Comparison of ENCODE assay signal across 15 mouse cellular contexts in the genomic region with DNA sequence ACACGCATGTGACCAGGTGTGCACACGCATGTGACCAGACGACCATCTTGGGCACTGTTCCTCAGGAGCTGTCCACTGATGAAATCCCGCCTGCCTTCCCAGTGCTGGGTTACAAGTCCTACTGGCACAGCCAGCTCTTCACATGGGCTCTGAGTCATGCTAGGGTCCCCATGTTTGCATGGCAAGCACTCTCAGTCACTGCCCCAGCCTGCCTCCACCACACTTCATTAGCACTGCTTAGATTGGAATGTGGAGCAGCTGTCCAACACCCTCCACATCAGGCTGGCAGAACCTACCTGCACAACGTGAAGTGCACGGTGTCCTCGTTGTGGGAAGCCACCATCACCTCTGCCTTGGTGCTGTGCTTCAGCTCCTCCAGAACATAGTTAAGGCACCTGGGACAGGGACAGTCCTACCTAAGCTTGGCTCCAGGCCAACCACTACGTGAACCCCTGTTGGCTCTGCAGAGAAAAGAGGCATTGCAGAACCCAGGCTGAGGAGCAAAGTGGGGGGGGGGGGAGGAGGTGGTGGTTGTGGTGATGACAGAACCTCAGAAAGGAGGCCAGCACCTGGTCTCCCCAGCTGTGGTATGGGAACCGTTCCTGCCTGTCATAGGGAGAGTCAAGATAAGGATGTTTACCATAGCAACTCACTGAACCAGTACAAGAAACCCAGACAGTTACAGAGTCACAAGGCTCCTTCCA. TPM values are rescaled to one million over a fixed set of nuclear protein-coding genes. Genes with fewer than 3 reads are reported as not detected.
DNase-seq lines count a peak whose midpoint lies in the region; ATAC-seq lines count a peak whose summit lies in the region.
"Had no signal": no experiment of that assay in that cellular context is flagged by ENCODE, and none has a peak within 500 bp of the region (broad histone marks: within the 10 kb centered on the region; RNA-seq: fewer than 3 reads in every experiment).

No protein-coding gene starts in this region.

- DNase-seq in forebrain, embryonic 11.5 days (ENCODE audit: low spot score) = no peak
- DNase-seq in urinary bladder, postnatal 14 days (ENCODE audit: low spot score) = peak; percentile 41
- no peak for DNase-seq in urinary bladder, adult 18-20 months (ENCODE audit: low spot score in 2 of 2)
- DNase-seq in thymus, postnatal 4 days = peak; percentile 82
- no peak for DNase-seq in c-Kit-positive CD71-positive TER-119-positive erythroid progenitor cells, embryonic 14.5 days (ENCODE audit: low spot score)
- DNase-seq in midbrain, embryonic 10.5 days (ENCODE audit: low spot score) = no peak
- DNase-seq: cerebellum, adult 11 months; gastrocnemius, adult 2 months; heart, postnatal 14 days; kidney, postnatal 14 days; spleen, adult 18-20 months had no signal

- peaks cover 33% of the 10 kb centered on the region for H3K36me3 ChIP-seq in forebrain, embryonic 15.5 days
- peaks cover 3% of the 10 kb centered on the region; the same call in 1 of the 2 replicates for H3K36me3 ChIP-seq in forebrain, embryonic 11.5 days (ENCODE audit: control insufficient read depth, insufficient read depth, low read length)
- H3K36me3 ChIP-seq in midbrain, embryonic 10.5 days = peaks cover 61% of the 10 kb centered on the region

- H3K4me2 ChIP-seq in forebrain, embryonic 15.5 days (replicated peaks) = no peak overlapping the region
- no peak overlapping the region for H3K4me2 ChIP-seq in forebrain, embryonic 11.5 days (ENCODE audit: low read depth, low read length, severe bottlenecking)
- H3K4me2 ChIP-seq: embryonic facial prominence, embryonic 13.5 days; midbrain, embryonic 11.5 days had no signal

- peaks cover 7% of the 10 kb centered on the region for H3K4me1 ChIP-seq in forebrain, embryonic 15.5 days
- H3K4me1 ChIP-seq in forebrain, embryonic 11.5 days (replicated peaks; ENCODE audit: control insufficient read depth, insufficient read depth, low read length) = no peaks in the 10 kb centered on the region
- peaks cover 4% of the 10 kb centered on the region; the same call in 1 of the 2 replicates for H3K4me1 ChIP-seq in midbrain, embryonic 10.5 days

- no peaks in the 10 kb centered on the region for H3K27me3 ChIP-seq in forebrain, embryonic 15.5 days
- H3K27me3 ChIP-seq in forebrain, embryonic 11.5 days (ENCODE audit: control insufficient read depth, insufficient read depth, low read length) = no peaks in the 10 kb centered on the region
- no peaks in the 10 kb centered on the region for H3K27me3 ChIP-seq in midbrain, embryonic 10.5 days (ENCODE audit: low read depth, poor library complexity, severe bottlenecking)
- H3K27me3 ChIP-seq: embryonic facial prominence, embryonic 13.5 days had no signal

- peak; percentile 35 for ATAC-seq in forebrain, embryonic 15.5 days (replicated peaks)
- ATAC-seq in forebrain, embryonic 11.5 days (replicated peaks; ENCODE audit: low FRiP score) = no peak
- ATAC-seq in megakaryocyte-erythroid progenitor cell, adult 5-6 weeks (replicated peaks; ENCODE audit: low FRiP score, low TSS enrichment, poor library complexity, severe bottlenecking) = peak; percentile 73

- H3K9ac ChIP-seq in forebrain, embryonic 15.5 days (replicated peaks) = no peak overlapping the region
- H3K9ac ChIP-seq in forebrain, embryonic 11.5 days (ENCODE audit: low read length) = no peak overlapping the region
- H3K9ac ChIP-seq: embryonic facial prominence, embryonic 13.5 days had no signal

- 86% methylated on average over 9 of the region's 9 CpGs for WGBS in forebrain, embryonic 15.5 days
- 86% methylated on average over 9 of the region's 9 CpGs for WGBS in forebrain, embryonic 11.5 days
- WGBS in midbrain, embryonic 10.5 days = 93% methylated on average over 9 of the region's 9 CpGs

- no peak overlapping the region for H3K27ac ChIP-seq in forebrain, embryonic 15.5 days (replicated peaks)
- no peak overlapping the region for H3K27ac ChIP-seq in forebrain, embryonic 11.5 days (ENCODE audit: low read depth, low read length)
- no peak overlapping the region for H3K27ac ChIP-seq in midbrain, embryonic 10.5 days (replicated peaks)
- H3K27ac ChIP-seq: embryonic facial prominence, embryonic 13.5 days; gastrocnemius, adult 2 months had no signal

- no peaks in the 10 kb centered on the region for H3K9me3 ChIP-seq in forebrain, embryonic 15.5 days
- H3K9me3 ChIP-seq in forebrain, embryonic 11.5 days (ENCODE audit: control insufficient read depth, low read length) = no peaks in the 10 kb centered on the region
- H3K9me3 ChIP-seq in midbrain, embryonic 10.5 days (replicated peaks) = no peaks in the 10 kb centered on the region
- H3K9me3 ChIP-seq: embryonic facial prominence, embryonic 13.5 days had no signal

- no peak overlapping the region for H3K4me3 ChIP-seq in forebrain, embryonic 15.5 days
- no peak overlapping the region for H3K4me3 ChIP-seq in forebrain, embryonic 11.5 days (ENCODE audit: low read depth, low read length)
- no peak overlapping the region for H3K4me3 ChIP-seq in midbrain, embryonic 10.5 days
- H3K4me3 ChIP-seq: embryonic facial prominence, embryonic 13.5 days; gastrocnemius, adult 2 months had no signal

RNA-seq across cellular contexts. Expression of a gene that starts 16.6 kb away (rescaled TPM):
- polyA plus RNA-seq in forebrain, embryonic 15.5 days (2015; fragmentation: Nextera tagmentation; extraction: Ambion mirVana) = 2.9 and 3.7 TPM in 2 replicates
- 10.2 and 12.2 TPM in 2 replicates for polyA plus RNA-seq in forebrain, embryonic 11.5 days (2014; fragmentation: Nextera tagmentation; extraction: Ambion mirVana)
- total RNA-seq in megakaryocyte-erythroid progenitor cell, adult 5-6 weeks (2014; fragmentation: Nextera tagmentation) = 9.8 and 14.0 TPM in 2 replicates
- 14.2 and 23.5 TPM in 2 replicates for total RNA-seq in megakaryocyte-erythroid progenitor cell, adult 5-6 weeks (2017)
- polyA plus RNA-seq in midbrain, embryonic 10.5 days (2016; fragmentation: Nextera tagmentation; extraction: Ambion mirVana) = 13.0 and 15.1 TPM in 2 replicates

RNA-seq across cellular contexts. Expression of a gene that starts 20.8 kb away (rescaled TPM):
- polyA plus RNA-seq in forebrain, embryonic 15.5 days (2015; fragmentation: Nextera tagmentation; extraction: Ambion mirVana) = 167 and 169 TPM in 2 replicates
- polyA plus RNA-seq in forebrain, embryonic 11.5 days (2014; fragmentation: Nextera tagmentation; extraction: Ambion mirVana) = 134 and 148 TPM in 2 replicates
- total RNA-seq in megakaryocyte-erythroid progenitor cell, adult 5-6 weeks (2014; fragmentation: Nextera tagmentation) = 61.2 and 64.6 TPM in 2 replicates
- 22.7 and 26.0 TPM in 2 replicates for total RNA-seq in megakaryocyte-erythroid progenitor cell, adult 5-6 weeks (2017)
- polyA plus RNA-seq in midbrain, embryonic 10.5 days (2016; fragmentation: Nextera tagmentation; extraction: Ambion mirVana) = 158 and 162 TPM in 2 replicates

RNA-seq across cellular contexts. Expression of a gene that starts 54.0 kb away (rescaled TPM):
- polyA plus RNA-seq in forebrain, embryonic 15.5 days (2015; fragmentation: Nextera tagmentation; extraction: Ambion mirVana) = 18.1 and 21.9 TPM in 2 replicates
- 3.2 and 4.0 TPM in 2 replicates for polyA plus RNA-seq in forebrain, embryonic 11.5 days (2014; fragmentation: Nextera tagmentation; extraction: Ambion mirVana)
- not detected in 2 replicates for total RNA-seq in megakaryocyte-erythroid progenitor cell, adult 5-6 weeks (2014; fragmentation: Nextera tagmentation)
- total RNA-seq in megakaryocyte-erythroid progenitor cell, adult 5-6 weeks (2017) = 0.30 and 0.38 TPM in 2 replicates
- polyA plus RNA-seq in midbrain, embryonic 10.5 days (2016; fragmentation: Nextera tagmentation; extraction: Ambion mirVana) = 1.8 and 2.2 TPM in 2 replicates
- total RNA-seq: gastrocnemius, adult 2 months had no signal

Comparison
In these comparisons a context has a peak if more than half of its experiments do, and no peak if none do; other contexts are left out.
1. DNase-seq: peak in urinary bladder, postnatal 14 days (single experiment) and thymus, postnatal 4 days (single experiment); none in forebrain, embryonic 11.5 days (single experiment), urinary bladder, adult 18-20 months (0 of 2), c-Kit-positive CD71-positive TER-119-positive erythroid progenitor cells, embryonic 14.5 days (single experiment) and midbrain, embryonic 10.5 days (single experiment).